Mouse (Mus musculus) lung, postnatal 14 days (tissue): ENCODE results near the gene Taf3.
A peak's percentile ranks its signal among the peaks of the same experiment; 100 is the strongest.

Experiments
- DNase-seq: peaks from one replicate; pipeline ENCODE4 v3.0.0; 2021

Gene Taf3

GRCm38 (mm10) chr2:10048461-10048860 lies at the start of gene Taf3:
Gene Taf3, minus strand, starts transcription at chr2:10048596.
- DNase-seq, result peak; percentile 94

- no peak for DNase-seq
Observed at GRCm38 (mm10) chr2:10094327-10095100, 46.1 kb upstream of the Taf3 start.

GRCm38 (mm10) chr2:10087256-10087850 lies 39.0 kb upstream of the Taf3 start:
- no peak for DNase-seq

- no peak for DNase-seq
Observed at GRCm38 (mm10) chr2:10082737-10083136, 34.3 kb upstream of the Taf3 start.

- no peak for DNase-seq
Observed at GRCm38 (mm10) chr2:10081453-10082080, 33.2 kb upstream of the Taf3 start.

DNA sequence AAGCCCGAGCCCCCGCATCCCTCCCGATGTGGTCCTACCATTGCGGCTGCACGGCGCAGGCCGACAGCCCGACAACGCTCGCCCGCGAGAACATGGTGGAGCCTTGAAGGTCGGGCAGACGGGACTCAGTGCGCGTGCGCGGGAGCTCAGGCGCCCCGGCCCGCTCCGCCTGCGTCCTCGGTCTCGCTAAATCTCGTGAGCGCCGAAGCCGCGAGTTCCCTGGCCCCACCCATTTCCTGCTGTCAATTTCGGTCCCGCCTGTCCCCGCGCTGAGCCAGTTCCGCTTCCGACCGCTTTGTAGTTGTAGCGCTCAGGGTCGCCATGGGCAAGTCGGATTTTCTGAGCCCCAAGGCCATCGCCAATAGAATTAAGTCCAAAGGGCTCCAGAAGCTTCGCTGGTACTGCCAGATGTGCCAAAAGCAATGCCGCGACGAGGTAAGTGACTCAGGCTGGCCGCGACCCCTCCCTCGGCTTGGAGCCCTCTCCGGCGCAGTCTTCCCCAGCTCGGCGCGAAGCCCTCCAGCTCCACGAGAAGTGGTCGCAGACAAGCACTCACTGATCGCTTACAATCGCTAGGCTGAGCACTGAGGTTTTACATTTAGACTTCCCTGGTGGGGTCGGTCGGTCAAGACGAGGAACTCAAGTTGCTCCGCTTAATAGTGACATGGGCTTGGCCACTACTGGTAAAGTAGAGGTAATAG lies 32.1 kb upstream of the Taf3 start, which contains the start of the genes Atp5c1 and Kin:
TSS of gene Atp5c1 (minus strand) at position 201 of the 701 bp plus-strand sequence.
TSS of gene Kin (plus strand) at position 284 of the 701 bp plus-strand sequence.
- peak; percentile 96 for DNase-seq

- DNase-seq, result no peak
Observed at GRCm38 (mm10) chr2:10079745-10080309, 31.4 kb upstream of the Taf3 start.

GRCm38 (mm10) chr2:10076675-10077074 lies 28.3 kb upstream of the Taf3 start:
- DNase-seq, result no peak

- no peak for DNase-seq
Observed at GRCm38 (mm10) chr2:10074470-10074869, 26.1 kb upstream of the Taf3 start.

- no peak for DNase-seq
Observed at GRCm38 (mm10) chr2:10071751-10072150, 23.4 kb upstream of the Taf3 start.

GRCm38 (mm10) chr2:10058836-10059235 lies 10.4 kb upstream of the Taf3 start:
- no peak for DNase-seq

- DNase-seq, result no peak
Observed at GRCm38 (mm10) chr2:10051996-10052395, 3.6 kb upstream of the Taf3 start.

- no peak for DNase-seq
Observed at GRCm38 (mm10) chr2:10050878-10051277, 2.5 kb upstream of the Taf3 start.

DNA sequence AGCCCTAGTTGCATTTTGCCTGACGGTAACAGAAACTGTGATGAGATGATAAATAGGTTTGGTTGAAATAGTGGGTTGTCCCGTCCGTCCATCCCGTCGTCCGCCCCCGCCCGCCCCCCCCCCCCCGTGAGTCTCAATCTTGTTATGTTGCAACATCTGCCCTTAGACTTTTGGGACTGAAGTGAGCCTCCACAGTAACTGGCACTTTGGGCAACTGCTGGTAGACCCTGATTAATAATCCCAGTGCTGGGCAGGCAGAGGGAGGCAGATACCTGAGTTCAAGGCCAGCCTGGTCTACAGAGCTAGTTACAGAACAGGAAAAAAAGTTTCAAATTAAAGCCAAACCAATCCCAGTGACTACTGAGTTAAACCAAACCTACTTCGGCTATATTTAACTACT lies 1.1 kb upstream of the Taf3 start:
- DNase-seq, result no peak

DNA sequence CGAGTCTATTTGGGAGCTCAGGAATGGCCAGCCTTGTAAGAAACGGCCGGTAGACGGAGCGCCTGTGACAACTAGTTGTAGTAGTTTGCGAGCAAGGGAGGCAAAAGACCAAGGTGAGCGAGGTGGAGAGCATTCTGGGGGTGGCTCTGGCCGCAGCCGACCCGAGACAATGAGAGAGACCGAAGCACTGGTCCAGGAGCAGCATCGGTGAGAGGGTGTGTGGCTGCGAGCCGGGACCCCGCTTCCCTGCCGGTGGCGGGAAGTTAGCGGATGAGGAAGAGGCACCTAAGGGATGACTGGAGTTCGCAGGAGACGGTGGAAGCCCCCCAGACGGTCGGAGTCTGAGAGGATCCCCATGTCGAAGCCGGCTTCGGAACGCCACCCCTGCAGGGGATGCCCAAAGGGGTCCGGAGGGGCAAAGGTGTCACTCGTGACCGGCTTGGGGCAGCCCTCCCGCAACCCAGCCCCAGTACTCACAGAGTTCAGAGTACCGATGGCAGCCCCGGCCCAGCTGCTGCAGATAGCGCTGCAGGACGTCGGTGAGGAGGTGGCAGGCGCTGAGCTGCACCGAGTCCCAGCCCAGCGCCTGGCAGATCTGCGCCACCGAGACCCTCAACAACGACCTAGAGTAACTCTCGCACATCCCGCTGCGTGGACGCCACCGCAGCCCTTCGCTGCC lies 499 bp downstream of the Taf3 start:
- peak; percentile 13 for DNase-seq

GRCm38 (mm10) chr2:10034976-10035375 lies 13.4 kb downstream of the Taf3 start:
- DNase-seq, result no peak

DNA sequence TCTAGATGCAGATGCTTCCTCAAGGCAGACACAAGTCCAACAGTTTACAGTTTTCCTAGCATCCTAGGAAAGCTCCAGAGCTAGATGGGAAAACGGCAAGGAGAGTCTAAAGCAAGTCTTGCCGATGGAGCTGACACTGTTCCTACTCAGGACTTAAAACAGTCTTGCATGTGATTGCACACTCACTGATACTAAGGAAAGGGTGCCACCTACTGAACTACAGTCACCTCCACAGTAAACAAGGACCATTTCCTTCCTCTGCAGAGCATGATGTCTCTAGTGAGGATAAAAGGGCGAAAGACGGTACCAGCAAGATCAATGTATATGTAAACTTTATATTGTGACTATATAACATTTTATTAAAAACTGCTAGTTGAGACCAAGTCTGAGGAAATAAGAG lies 14.7 kb downstream of the Taf3 start:
- no peak for DNase-seq

GRCm38 (mm10) chr2:10029755-10030154 lies 18.6 kb downstream of the Taf3 start:
- DNase-seq, result no peak

- DNase-seq, result no peak
Observed at GRCm38 (mm10) chr2:10024264-10024663, 24.1 kb downstream of the Taf3 start.

DNA sequence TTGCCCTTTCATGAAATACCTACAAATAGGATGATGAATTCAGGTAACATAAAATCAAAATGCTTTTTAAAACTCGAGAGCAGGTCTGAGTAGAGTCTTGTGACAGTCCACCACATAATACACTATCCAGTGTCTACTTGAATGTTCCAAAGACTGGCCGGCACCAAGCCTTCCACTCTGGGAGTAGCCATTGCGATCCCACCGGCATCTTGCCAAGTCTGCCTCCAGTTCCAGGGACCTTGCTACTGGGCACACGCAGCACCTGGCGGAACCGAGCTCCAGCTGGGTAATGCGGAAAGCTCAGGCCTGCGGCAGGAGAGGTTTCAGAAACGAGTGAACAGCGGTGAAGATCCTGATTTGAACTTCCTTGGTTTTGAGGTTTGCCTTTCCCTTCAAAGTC lies 27.1 kb downstream of the Taf3 start:
- DNase-seq, result no peak

GRCm38 (mm10) chr2:10014951-10015635 lies 33.3 kb downstream of the Taf3 start:
- DNase-seq, result no peak
